ENCODE assay signal across 26 mouse cellular contexts in genomic region chr13:45798248-45798647, GRCm38 (mm10).
DNase-seq lines count a peak whose midpoint lies in the region; ATAC-seq and TF ChIP-seq lines count a peak whose summit lies in the region.
"Had no signal": no experiment of that assay in that cellular context is flagged by ENCODE, and none has a peak within 500 bp of the region (broad histone marks: within the 10 kb centered on the region; RNA-seq: fewer than 3 reads in every experiment).

No protein-coding gene starts in this region.

- no peak for ATAC-seq in hindbrain, postnatal 0 days
- ATAC-seq: activated CD4-positive, CD25-positive, alpha-beta regulatory T cell, adult 4 months; CD4-positive, CD25-positive, alpha-beta regulatory T cell, adult 4 months; forebrain, embryonic 13.5 days; forebrain, embryonic 15.5 days; Patski had no signal

- peaks cover 17% of the 10 kb centered on the region for H3K36me3 ChIP-seq in heart, adult 2 months (ENCODE audit: control insufficient read depth, insufficient read depth, low read length)
- H3K36me3 ChIP-seq in hindbrain, postnatal 0 days (ENCODE audit: insufficient read depth, low read length): no peaks in the 10 kb centered on the region
- H3K36me3 ChIP-seq: embryonic facial prominence, embryonic 15.5 days had no signal

- no peaks in the 10 kb centered on the region for H3K79me2 ChIP-seq in heart, adult 2 months (replicated peaks; ENCODE audit: control insufficient read depth, insufficient read depth, low read length)

- H3K9ac ChIP-seq in heart, adult 2 months (ENCODE audit: low read depth, low read length): no peak overlapping the region
- H3K9ac ChIP-seq in hindbrain, postnatal 0 days (replicated peaks; ENCODE audit: low read length): no peak overlapping the region
- H3K9ac ChIP-seq: embryonic facial prominence, embryonic 13.5 days; embryonic facial prominence, embryonic 15.5 days; forebrain, embryonic 13.5 days; forebrain, embryonic 15.5 days; forebrain, postnatal 0 days had no signal

- H3K27ac ChIP-seq in gastrocnemius, adult 2 months: peak overlapping the region; percentile 25; the same call in 1 of the 2 replicates
- peak overlapping the region; percentile 57 for H3K27ac ChIP-seq in heart, adult 2 months
- H3K27ac ChIP-seq in bone marrow macrophage, adult 2 months (ENCODE audit: insufficient read depth, low read depth, low read length): peak overlapping the region; percentile 7; the same call in 1 of the 2 replicates
- H3K27ac ChIP-seq in hindbrain, postnatal 0 days: no peak overlapping the region
- H3K27ac ChIP-seq: embryonic facial prominence, embryonic 13.5 days; embryonic facial prominence, embryonic 15.5 days; forebrain, embryonic 13.5 days; forebrain, embryonic 15.5 days had no signal

- TF ChIP-seq CTCF in gastrocnemius, adult 2 months (IDR thresholded peaks at IDR 0.05): no peak
- TF ChIP-seq CTCF in heart, adult 2 months (IDR thresholded peaks at IDR 0.05): no peak
- TF ChIP-seq CTCF in bone marrow macrophage, adult 2 months (IDR thresholded peaks at IDR 0.05; ENCODE audit: low read depth, low read length): no peak
- no peak for TF ChIP-seq CTCF in hindbrain, postnatal 0 days (IDR thresholded peaks at IDR 0.05; ENCODE audit: low read depth)

- intact Hi-C loops in gastrocnemius, adult 2 months (cut with DNase I): no loop called here
- intact Hi-C loops in heart, adult 2 months (cut with DNase I): no loop called here
- intact Hi-C loops in heart, postnatal 36 days (cut with DNase I): no loop called here

- no peak for DNase-seq in gastrocnemius, adult 2 months
- no peak for DNase-seq in gastrocnemius, adult 8-10 months (ENCODE audit: low spot score in 2 of 2)
- no peak for DNase-seq in heart, adult 2 months
- DNase-seq in heart, postnatal 36 days: no peak
- DNase-seq in left cerebral cortex, adult 18-20 months (ENCODE audit: low spot score in 2 of 2): no peak
- DNase-seq in hindbrain, postnatal 0 days (ENCODE audit: low spot score): no peak
- DNase-seq: adrenal gland, adult 8-10 months; adrenal gland, postnatal 14 days; adrenal gland, postnatal 36 days; B cell, adult 2 months; cerebellum, adult 11 months; cerebellum, adult 18-20 months; cerebellum, adult 8-10 months; cerebellum, adult 9-11 months; cerebellum, postnatal 14 days; cerebellum, postnatal 36 days; embryo, embryonic 11 days had no signal

- H3K27me3 ChIP-seq in heart, adult 2 months (ENCODE audit: control insufficient read depth, insufficient read depth, low read length): no peaks in the 10 kb centered on the region
- H3K27me3 ChIP-seq in hindbrain, postnatal 0 days (ENCODE audit: insufficient read depth, low read length): no peaks in the 10 kb centered on the region
- H3K27me3 ChIP-seq: embryonic facial prominence, embryonic 13.5 days; embryonic facial prominence, embryonic 15.5 days; forebrain, embryonic 13.5 days; forebrain, embryonic 15.5 days; Patski had no signal

- no peak overlapping the region for H3K4me3 ChIP-seq in gastrocnemius, adult 2 months
- no peak overlapping the region for H3K4me3 ChIP-seq in heart, adult 2 months
- no peak overlapping the region for H3K4me3 ChIP-seq in bone marrow macrophage, adult 2 months (ENCODE audit: insufficient read depth, low read length)
- no peak overlapping the region for H3K4me3 ChIP-seq in hindbrain, postnatal 0 days (ENCODE audit: low read length)
- H3K4me3 ChIP-seq: embryonic facial prominence, embryonic 13.5 days; embryonic facial prominence, embryonic 15.5 days; forebrain, embryonic 13.5 days; forebrain, embryonic 15.5 days had no signal

- TF ChIP-seq EP300 in heart, adult 2 months (IDR thresholded peaks at IDR 0.05; ENCODE audit: insufficient read depth, low read depth, low read length): no peak

- no peak for TF ChIP-seq POLR2A in heart, adult 2 months (IDR thresholded peaks at IDR 0.05; ENCODE audit: insufficient read depth, low read depth, low read length)
- no peak for TF ChIP-seq POLR2A in bone marrow macrophage, adult 2 months (IDR thresholded peaks at IDR 0.05; ENCODE audit: borderline replicate concordance, low read depth, low read length)

- no peak overlapping the region for H3K4me2 ChIP-seq in hindbrain, postnatal 0 days (ENCODE audit: low read depth, low read length)
- H3K4me2 ChIP-seq: embryonic facial prominence, embryonic 13.5 days; embryonic facial prominence, embryonic 15.5 days; forebrain, embryonic 13.5 days; forebrain, embryonic 15.5 days had no signal

- no peaks in the 10 kb centered on the region for H3K9me3 ChIP-seq in hindbrain, postnatal 0 days (ENCODE audit: low read length)
- H3K9me3 ChIP-seq: embryonic facial prominence, embryonic 13.5 days; embryonic facial prominence, embryonic 15.5 days; forebrain, embryonic 13.5 days; forebrain, embryonic 15.5 days had no signal

- H3K4me1 ChIP-seq in heart, adult 2 months (ENCODE audit: control insufficient read depth, insufficient read depth, low read length): peaks cover 11% of the 10 kb centered on the region
- peaks cover 26% of the 10 kb centered on the region for H3K4me1 ChIP-seq in bone marrow macrophage, adult 2 months (ENCODE audit: control insufficient read depth, insufficient read depth, low read length)
- no peaks in the 10 kb centered on the region for H3K4me1 ChIP-seq in hindbrain, postnatal 0 days (ENCODE audit: insufficient read depth, low read length)
- H3K4me1 ChIP-seq: embryonic facial prominence, embryonic 13.5 days; embryonic facial prominence, embryonic 15.5 days; forebrain, embryonic 15.5 days had no signal

- WGBS in heart, adult 2 months: 73% methylated on average over 4 of the region's 4 CpGs
- 89% methylated on average over 4 of the region's 4 CpGs for WGBS in hindbrain, postnatal 0 days
